Mouse (Mus musculus) adrenal gland (tissue): ENCODE measurements around the gene Vmn2r93.

ENCODE experiments used
- intact Hi-C: fragments of 180-260 bp; cut with DNase I; formaldehyde crosslinking; loops from one replicate; pipeline ENCODE4 v1.15.1; 2025
- long read RNA-seq, 2 experiments: library from polyadenylated mRNA; unstranded; transcript quantifications; one replicate each; pipeline ENCODE4 v2.0.0; 2020; ENCODE audit warnings: borderline replicate concordance in 1 of 2; ENCODE audit not compliant: insufficient replicate concordance in 1 of 2

The Vmn2r93 gene
- long read RNA-seq, experiment 1 = 0 reads
- long read RNA-seq, experiment 2 = 0 reads

DNA sequence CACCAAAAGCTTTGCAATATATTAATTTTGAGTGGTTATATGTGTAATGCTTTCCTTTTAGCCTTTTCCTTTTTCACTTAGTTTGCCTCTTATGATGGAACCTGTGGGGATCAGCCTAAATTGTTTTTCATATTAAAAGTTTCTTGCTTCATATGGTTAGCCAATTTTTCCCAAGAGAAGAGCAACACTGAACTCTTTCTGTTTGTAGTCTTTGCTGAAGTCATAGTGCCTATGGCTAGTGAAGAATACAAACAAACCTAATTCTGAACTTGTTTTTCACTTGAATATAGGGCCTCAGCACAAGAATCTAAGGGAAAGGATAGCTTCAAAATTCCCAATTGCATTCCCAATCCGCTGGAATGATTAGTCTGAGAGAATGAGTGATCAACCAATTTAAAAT is at the start of gene Vmn2r93:
Vmn2r93 (plus strand) TSS at position 301 of the 400 bp plus-strand sequence.
- intact Hi-C loops = no loop called here

GRCm38 (mm10) chr17:18277656-18278055 is 20.2 kb upstream of the Vmn2r93 start, which contains the start of gene Vmn2r94:
Vmn2r94 (minus strand) TSS chr17:18277756.
- intact Hi-C loops = no loop called here

DNA sequence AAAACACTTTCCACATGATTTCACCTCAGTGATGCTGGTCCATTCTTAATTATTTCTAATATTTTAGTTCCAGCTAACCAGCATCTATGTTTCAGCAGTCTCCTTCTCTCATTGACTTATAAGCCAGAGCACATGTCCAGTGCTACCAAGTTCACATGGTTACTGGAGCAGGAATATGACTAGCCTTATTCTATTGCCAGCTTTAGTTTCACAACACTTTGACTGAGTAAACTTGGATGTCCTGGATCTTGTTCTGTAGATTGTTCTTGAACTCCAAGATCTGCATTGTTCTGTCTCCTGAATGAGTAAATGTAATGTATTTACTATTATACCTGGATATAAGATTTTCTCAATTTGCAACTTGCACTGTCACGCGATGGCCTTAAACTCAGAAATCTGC is 25.1 kb downstream of the Vmn2r93 start:
- intact Hi-C loops = no loop called here

GRCm38 (mm10) chr17:18360007-18360406 is 62.1 kb downstream of the Vmn2r93 start:
- intact Hi-C loops = no loop called here

DNA sequence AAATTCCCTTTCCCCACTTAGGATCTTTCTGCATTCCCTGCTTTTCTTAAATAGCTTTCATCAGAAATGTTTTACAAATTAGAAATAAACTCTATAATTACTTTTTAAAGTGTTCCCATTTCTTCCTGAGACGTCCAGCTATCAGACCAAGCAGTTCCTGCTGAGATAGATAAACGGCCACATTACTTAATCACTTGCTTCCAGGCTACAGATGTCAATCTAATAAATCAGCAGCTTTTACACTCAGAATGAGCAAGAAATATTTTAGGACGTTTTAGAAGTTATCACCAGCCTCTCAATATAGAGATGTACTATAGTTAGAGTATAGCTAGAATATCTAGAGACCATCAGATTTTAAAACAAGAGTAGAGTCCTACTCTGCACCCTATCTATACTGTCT is 62.7 kb downstream of the Vmn2r93 start:
- intact Hi-C loops = no loop called here
